Comparison of ENCODE assay signal across 15 mouse cellular contexts in genomic region chr4:137771749-137772148, GRCm38 (mm10).
"Had no signal": no experiment of that assay in that cellular context is flagged by ENCODE, and none has a peak within 500 bp of the region (broad histone marks: within the 10 kb centered on the region; RNA-seq: fewer than 3 reads in every experiment).

No protein-coding gene starts in this region.

- H3K27me3 ChIP-seq: lung, embryonic 15.5 days; neural tube, embryonic 12.5 days; neural tube, embryonic 15.5 days had no signal

- H3K9me3 ChIP-seq: lung, embryonic 15.5 days; megakaryocyte, embryonic 14.5 days; neural tube, embryonic 12.5 days; neural tube, embryonic 15.5 days had no signal

- H3K4me2 ChIP-seq: liver, embryonic 11.5 days; lung, embryonic 15.5 days; midbrain, embryonic 11.5 days; neural tube, embryonic 12.5 days; neural tube, embryonic 15.5 days had no signal

- DNase-seq: kidney, adult 2 months; kidney, postnatal 25 days; midbrain, embryonic 14.5 days; right cerebral cortex, postnatal 25 days; thymus, postnatal 25 days had no signal

- H3K27ac ChIP-seq: kidney, postnatal 0 days; layer of hippocampus, adult 2 months; liver, embryonic 14.5 days; lung, embryonic 15.5 days; neural tube, embryonic 12.5 days; neural tube, embryonic 15.5 days had no signal

- H3K36me3 ChIP-seq: lung, embryonic 15.5 days; neural tube, embryonic 12.5 days; neural tube, embryonic 15.5 days had no signal

- ATAC-seq: intestine, postnatal 0 days had no signal

- H3K9ac ChIP-seq: liver, embryonic 14.5 days; lung, embryonic 15.5 days; neural tube, embryonic 12.5 days; neural tube, embryonic 15.5 days had no signal

- H3K4me3 ChIP-seq: layer of hippocampus, adult 2 months; lung, embryonic 15.5 days; megakaryocyte, embryonic 14.5 days; neural tube, embryonic 12.5 days; neural tube, embryonic 15.5 days had no signal
